Mouse (Mus musculus) cerebellum, postnatal 14 days (tissue): Measurements from ENCODE around the gene Clic6.
A peak's percentile ranks its signal among the peaks of the same experiment; 100 is the strongest.

Source experiments
- DNase-seq, 2 experiments: peaks; one replicate each; pipeline ENCODE4 v3.0.0; 2021; ENCODE audit warnings: mixed read lengths in 2 of 2

The Clic6 gene

DNA sequence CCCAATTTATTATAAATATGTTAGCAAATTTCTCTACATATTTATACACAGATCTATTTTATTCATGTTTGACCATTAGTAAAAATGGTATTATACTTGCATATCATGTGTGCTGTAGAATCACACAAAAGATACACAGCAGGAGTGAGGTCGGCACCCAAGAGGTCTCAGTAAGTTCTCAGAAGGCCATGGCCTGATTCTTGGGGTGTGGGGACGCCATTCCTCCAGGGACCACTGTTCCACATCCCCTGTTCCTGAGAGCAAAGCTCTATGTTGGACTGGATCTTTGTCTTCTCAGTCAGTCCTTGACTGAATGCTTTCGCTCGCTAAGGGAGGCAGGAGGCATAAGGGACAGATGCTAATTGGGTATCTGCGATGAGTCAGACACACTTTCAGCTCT lies at the start of gene Clic6:
Clic6 (plus strand) TSS at position 301 of the 400 bp plus-strand sequence.
- DNase-seq, result no peak

- no peak for DNase-seq
Observed at GRCm38 (mm10) chr16:92439775-92440174, 45.8 kb upstream of the Clic6 start.

DNA sequence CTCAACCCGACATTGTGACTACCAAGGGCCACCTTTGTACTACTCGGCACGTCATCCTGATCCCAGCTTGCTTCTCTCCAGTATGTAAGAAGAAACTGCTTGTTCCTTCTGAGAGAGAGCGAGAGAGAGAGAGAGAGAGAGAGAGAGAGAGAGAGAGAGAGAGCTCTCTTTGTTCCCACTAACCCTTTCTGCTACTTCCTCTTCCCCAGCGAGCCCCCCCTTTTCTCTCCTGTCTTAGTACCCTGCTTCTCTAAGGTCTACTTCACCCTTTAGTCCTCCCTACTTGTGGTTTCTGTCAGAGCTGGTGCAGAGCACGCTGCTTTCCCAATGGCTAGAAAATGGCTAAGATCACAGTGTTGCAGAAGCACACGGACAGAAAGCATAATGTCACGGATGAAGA lies 45.3 kb upstream of the Clic6 start:
- DNase-seq, result no peak

DNA sequence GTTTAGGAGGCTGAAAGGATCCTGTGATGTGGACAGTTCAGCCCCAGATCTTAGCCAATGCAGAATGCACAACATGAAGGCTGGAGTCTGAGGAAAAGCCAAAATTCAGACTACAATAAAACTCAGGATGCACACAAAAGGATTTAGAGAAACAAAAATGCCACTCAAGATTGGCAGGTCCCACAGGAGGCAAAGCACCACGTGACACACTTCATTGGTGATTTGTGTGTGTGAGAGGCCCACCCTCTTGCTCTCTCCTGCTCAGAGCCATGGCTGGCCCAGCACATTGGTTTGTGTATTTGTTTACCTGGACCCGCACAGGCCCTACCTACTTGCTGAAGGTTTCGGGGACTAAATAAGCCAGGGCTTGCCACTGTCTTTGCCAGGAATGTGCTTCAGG lies 44.3 kb upstream of the Clic6 start:
- no peak for DNase-seq

- DNase-seq, result no peak
Observed at GRCm38 (mm10) chr16:92442150-92442549, 43.4 kb upstream of the Clic6 start.

DNA sequence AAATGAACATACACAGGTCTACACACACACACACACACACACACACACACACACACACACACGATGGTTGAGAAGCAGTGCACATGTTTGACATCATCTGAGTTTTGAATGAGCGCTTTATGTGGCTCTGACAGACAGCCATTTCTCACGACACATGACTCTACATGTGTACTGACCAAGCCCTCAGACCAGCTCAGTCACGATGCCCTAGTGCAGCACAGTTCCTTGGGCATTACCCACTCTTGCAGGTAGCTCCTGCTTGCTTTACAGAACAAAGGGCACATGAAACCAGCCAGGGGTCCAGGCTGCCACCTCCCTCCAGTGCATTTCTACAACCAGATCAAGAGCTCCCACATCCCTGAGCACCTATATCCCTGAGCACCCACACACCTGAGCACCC lies 42.6 kb upstream of the Clic6 start:
- no peak for DNase-seq

GRCm38 (mm10) chr16:92443644-92444113 lies 41.9 kb upstream of the Clic6 start:
- no peak for DNase-seq

- DNase-seq, result peak in 1 of 2 experiments; percentile 54
Observed at GRCm38 (mm10) chr16:92445377-92445776, 40.2 kb upstream of the Clic6 start.

- no peak for DNase-seq
Observed at GRCm38 (mm10) chr16:92449080-92449479, 36.5 kb upstream of the Clic6 start.

DNA sequence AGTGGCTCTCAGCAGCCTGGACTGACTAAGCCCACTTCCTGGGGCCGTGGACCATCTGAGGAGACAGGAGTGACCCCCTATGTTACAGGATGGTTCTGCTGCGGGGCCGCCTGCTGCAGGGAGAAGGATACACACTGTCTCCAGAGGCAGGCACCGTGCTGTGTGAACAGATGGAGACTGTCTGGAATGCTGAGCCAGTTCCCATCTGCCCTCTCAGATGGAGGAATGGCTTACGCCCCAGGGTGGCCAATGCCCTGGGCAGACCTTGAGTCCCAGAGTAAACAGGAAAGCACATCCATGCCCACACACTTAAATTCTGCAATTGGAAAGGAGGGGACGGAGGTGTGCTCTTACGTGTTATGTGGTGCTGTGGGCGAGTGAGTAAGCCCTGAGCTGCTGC lies 35.2 kb upstream of the Clic6 start:
- peak in 1 of 2 experiments; percentile 52 for DNase-seq

- no peak for DNase-seq
Observed at GRCm38 (mm10) chr16:92451516-92452072, 33.9 kb upstream of the Clic6 start.

DNA sequence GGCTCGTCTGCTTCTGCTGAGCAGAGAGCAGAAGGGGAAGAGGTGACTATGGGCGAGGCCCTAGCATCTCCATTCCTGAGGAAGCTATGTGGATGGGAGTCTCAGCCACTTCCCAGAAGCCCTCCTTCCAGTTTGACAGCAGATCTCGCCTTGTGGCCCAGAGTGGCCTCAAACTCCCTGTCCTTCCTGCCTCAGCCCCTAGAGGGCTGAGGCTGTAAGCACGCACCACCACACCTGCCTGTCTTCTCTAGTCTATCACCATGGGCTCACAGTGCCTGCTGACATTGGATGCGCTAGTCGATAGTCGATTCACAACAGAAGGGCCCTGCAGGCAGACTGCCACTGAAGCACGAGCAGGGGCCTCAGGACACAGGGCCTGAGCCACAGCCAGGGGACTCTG lies 32.9 kb upstream of the Clic6 start:
- DNase-seq, result peak in 1 of 2 experiments; percentile 44

DNA sequence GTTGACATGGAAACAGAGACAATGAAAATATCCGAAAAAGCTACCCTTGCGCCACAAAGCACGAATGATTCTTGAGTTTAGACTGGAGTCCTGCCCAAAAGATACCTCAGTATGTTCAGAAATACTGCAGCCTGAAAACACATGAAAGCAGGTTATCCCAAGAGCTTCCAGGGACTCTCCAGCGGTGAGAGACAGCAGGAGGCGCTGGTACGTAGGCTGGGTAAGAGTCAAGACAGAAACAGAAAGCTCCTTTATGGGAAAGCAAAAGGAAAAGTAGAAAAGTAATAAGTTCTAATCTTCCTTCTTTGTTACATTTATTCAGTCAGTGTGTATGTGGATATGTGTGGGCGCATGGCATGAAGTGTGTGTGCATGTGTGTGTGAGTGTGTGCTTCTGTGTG lies 31.5 kb upstream of the Clic6 start:
- DNase-seq, result no peak

DNA sequence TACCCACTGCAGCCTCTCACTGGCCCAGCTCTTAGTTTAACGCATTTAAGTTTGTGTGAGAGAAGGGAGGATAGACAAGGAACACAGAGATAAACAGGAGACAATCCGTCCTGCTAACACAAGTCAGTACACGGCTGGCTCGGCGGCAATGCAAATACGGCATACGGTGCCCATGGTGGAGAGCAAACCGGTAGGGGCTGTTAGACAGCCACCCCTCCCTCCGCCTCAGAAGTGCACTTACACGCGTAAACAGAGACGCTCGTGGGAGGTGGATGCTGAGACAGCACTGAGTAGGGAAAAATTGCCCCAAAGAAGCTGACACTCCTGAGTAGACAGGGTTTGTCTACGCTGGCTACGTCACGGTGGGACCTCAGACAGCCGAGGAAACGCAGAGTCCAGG lies 31.0 kb upstream of the Clic6 start:
- DNase-seq, result no peak

DNA sequence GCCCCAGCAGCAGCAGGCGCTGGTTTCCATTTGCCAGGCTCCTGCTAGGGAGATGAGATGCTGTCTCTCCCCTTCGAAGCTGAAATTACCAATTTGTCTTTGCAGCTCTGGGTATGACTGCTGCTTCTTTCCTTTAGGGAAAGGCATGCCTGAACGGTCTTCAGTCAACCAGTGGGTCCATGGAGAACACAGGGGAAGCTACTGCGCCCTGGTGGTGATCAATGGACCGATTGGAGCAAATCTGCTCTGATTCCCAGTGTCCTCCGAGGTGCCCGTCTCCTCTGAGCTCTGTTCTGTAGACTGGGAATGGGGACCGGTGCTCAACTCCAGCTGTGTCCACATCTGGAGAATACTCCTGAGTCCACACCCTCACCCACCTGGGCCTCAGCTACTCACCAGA lies 30.0 kb upstream of the Clic6 start:
- peak in 1 of 2 experiments; percentile 48 for DNase-seq

DNA sequence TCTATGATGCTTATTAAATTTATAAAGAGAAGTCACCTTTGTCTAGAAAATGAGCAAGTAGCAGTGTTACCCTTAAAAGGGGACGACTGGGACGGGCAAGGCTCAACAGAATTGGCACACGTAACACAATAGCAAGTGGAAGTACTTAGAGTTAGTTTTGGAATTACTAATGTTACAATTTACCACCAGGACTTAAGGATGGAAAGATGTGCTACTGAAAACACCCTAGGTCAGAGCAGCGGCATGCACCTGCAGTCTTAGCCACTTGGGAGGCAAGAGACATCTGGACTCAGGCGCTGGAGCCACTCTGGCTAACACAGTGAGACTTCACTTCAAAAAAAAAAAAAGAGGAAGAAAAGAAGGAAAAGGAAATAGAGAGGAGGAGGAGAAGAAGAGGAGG lies 29.6 kb upstream of the Clic6 start:
- no peak for DNase-seq

DNA sequence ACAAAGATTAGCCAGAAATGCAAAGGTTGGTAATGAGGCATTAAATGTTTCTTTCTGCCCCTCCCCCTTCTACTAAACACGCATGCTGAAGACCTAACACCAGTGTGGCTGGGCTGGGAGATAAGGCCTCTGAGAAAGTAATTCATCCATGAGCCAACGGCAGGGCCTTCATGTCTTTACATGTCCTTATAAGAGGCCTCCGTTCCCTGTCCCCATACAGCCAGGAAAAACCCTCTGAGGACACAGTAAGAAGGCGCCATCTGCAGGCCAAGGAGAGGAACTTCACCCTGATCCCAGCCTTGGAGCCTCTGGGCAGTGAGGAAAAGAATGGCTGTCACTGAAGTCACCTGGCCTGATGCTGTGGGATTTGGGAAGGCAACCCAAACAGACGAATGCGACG lies 27.9 kb upstream of the Clic6 start:
- DNase-seq, result peak; percentile 87

DNA sequence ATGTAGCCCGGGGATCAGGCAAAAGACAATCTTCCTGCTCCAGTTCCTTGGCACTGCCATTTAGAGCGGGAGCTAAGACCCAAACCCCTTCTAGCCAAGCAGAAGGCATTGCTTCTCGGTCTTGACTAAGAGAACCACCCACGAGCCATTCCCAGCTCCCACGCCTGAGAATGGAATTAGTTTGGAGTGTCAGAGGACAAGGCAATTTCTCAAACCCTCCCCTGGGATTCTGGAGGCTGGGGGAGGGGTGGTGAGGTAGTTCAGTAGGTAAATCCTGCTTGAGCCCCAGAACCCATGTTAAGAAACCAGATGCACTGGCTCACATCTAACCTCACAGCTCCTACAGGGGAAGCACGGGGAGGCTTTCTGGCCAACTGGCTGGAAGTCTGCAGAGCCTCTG lies 24.1 kb upstream of the Clic6 start:
- DNase-seq, result no peak

- DNase-seq, result no peak
Observed at GRCm38 (mm10) chr16:92464390-92464972, 21.1 kb upstream of the Clic6 start.

- DNase-seq, result no peak
Observed at GRCm38 (mm10) chr16:92465226-92465625, 20.3 kb upstream of the Clic6 start.

- DNase-seq, result peak; percentile 97 to 98
Observed at GRCm38 (mm10) chr16:92465642-92466526, 19.7 kb upstream of the Clic6 start.

- DNase-seq, result no peak
Observed at GRCm38 (mm10) chr16:92467041-92467440, 18.5 kb upstream of the Clic6 start.

- DNase-seq, result no peak
Observed at GRCm38 (mm10) chr16:92468459-92468858, 17.1 kb upstream of the Clic6 start.

GRCm38 (mm10) chr16:92470706-92471105 lies 14.8 kb upstream of the Clic6 start, which contains the start of gene Rcan1:
Gene Rcan1, minus strand, starts transcription at chr16:92470867.
- no peak for DNase-seq
